Mouse (Mus musculus): ENCODE results near the gene Nxt2. TPM values are rescaled to one million over a fixed set of nuclear protein-coding genes. Genes with fewer than 3 reads are reported as not detected.

Gene Nxt2
- polyA plus RNA-seq (2012; rRNA removed), result 3.7 and 6.3 TPM in 2 replicates

DNA sequence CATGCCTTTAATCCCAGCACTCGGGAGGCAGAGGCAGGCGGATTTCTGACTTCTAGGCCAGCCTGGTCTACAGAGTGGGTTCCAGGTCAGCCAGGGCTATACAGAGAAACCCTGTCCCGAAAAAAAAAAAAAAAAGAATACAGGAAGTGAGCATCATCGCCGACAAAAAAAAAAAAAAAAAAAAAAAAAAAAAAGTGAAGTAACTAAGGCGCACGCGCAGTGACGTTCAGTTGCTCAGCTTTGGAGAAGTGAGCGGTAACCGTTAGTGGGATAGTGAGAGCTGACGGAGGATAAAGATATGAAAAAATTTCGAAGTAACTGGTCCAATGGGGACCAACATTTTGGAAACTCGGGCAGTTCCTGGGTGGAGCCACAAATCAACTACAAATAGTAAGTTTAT, at the start of gene Nxt2:
Nxt2 (plus strand) TSS at position 229 of the 400 bp plus-strand sequence.

DNA sequence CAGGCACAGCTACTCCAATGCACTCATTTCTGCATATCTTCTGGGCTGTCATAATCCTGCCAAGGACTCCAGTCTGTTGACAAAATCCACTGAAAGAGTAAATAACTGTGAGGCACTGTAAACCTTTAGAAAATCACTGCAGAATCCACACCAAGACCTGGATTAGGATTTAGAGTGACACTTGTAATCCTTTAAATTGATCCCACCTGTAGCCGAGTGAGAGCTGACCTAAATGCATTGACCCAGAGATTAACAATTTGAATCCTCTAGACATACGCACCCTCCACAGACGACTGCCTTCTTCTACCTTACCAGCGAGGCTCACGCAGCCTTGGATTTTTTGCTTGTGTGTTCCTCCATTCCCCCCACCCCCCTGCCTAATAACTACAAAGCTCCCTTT, 29.7 kb upstream of the Nxt2 start, which contains the start of gene Gucy2f:
Gucy2f (minus strand) TSS at position 101 of the 400 bp plus-strand sequence.

Other genes starting within 250 kb of the Nxt2 start
- gene Gucy2f, start 29.8 kb upstream of the Nxt2 start, polyA plus RNA-seq (2012; rRNA removed), result 0.02 and 0.09 TPM in 2 replicates
- 9.7 and 25.7 TPM in 2 replicates for gene Kcne1l, start 79.5 kb downstream of the Nxt2 start, polyA plus RNA-seq (2012; rRNA removed)
- 9.7 and 12.5 TPM in 2 replicates for gene Acsl4, start 163.8 kb downstream of the Nxt2 start, polyA plus RNA-seq (2012; rRNA removed)

All from central nervous system, embryonic 11.5 days (tissue).